Mouse (Mus musculus): ENCODE measurements around the gene Atn1. TPM values are rescaled to one million over a fixed set of nuclear protein-coding genes. Genes with fewer than 3 reads are reported as not detected.
"Not testable (repeated sequence)": the region's sequence is repeated elsewhere in the genome, so short reads cannot be mapped to it uniquely, and the experiment has no call there.

Gene Atn1
- total RNA-seq (2021) = 10 to 100 TPM; 44.0 to 56.4 TPM
- long read RNA-seq, experiment 1, partial matches to known transcripts = 9 of 12 reads
- long read RNA-seq, experiment 1, other reads (novel, unspliced or antisense) = 3 of 12 reads
- long read RNA-seq, experiment 2, full-length matches to known transcripts = 2 of 9 reads
- long read RNA-seq, experiment 2, partial matches to known transcripts = 6 of 9 reads
- long read RNA-seq, experiment 2, other reads (novel, unspliced or antisense) = 1 of 9 reads

- DNase-seq (ENCODE audit: low spot score) = peak; percentile 65
These were observed at the start of gene Atn1, which contains the start of gene Gm45234 for GRCm38 (mm10) chr6:124755831-124756595. Gene Atn1, minus strand, starts transcription at chr6:124756524. Gene Gm45234, minus strand, starts transcription at chr6:124756021.

DNA sequence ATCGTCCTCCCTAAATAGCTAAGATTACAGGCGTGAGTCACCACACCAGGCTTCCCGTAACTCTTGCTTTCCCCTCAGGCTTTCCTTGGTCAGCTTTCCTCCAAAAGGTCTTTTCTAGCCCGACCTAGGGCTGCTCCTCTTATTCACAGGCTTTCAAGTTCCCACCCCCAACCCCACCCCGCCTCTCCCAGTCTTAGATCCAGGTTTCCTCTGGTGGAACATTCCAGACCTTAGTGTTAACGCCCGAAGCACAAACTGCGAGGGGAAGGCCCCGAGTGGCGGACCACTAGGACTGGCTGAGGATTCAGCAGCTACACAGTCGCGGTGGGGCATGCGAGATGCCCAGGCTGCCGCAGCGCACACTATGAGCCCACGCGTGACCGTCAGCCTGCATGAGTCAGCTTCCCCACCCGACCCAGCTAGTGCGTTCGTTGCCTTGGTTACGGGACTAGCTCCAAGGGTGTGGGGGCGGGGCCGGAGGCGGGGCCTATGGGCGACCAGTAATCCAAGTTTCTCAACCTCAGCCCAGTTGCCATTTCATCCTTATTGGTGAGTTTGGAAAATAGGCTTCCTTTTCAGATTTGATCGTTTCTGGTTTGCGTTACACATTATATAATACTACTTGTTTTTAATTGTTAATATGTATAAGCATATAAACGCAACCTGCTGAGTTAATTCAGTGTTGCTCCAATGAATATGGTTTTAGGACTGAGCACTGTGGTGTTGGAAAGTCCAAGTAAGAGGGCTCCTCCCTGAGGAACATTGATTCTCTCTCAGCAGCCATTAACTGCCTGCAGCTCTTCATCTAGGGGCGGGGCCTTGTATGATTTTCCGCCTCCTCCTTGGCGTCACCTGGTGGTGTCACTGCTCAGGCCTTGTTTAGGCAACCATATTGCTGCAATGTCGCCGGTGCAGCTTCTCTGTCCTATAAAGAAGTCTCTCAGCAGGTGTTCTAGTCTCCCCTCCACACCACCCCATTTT, 49.3 kb upstream of the Atn1 start:
- DNase-seq (ENCODE audit: low spot score) = peak; percentile 95

- DNase-seq (ENCODE audit: low spot score) = no peak
These were observed 48.0 kb upstream of the Atn1 start for GRCm38 (mm10) chr6:124804341-124804740.

DNA sequence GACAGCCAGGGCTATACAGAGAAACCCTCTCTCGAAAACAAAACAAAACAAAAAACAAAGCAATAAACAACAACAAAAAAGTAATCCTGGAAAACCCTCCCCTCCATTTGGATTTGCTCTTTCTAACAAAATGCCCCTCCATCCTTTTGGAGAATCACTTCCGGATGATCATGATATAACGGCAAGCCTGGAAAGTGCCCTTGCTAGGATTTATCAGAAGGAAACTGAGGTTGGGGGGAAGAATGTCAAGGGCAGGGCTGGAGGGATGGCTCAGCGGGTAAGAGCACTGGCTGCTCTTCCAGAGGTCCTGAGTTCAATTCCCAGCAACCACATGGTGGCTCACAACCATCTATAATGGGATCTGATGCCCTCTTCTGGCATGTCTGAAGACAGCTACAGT, 47.4 kb upstream of the Atn1 start:
- not testable (repeated sequence) for DNase-seq (ENCODE audit: low spot score)

- no peak for DNase-seq (ENCODE audit: low spot score)
These were observed 46.7 kb upstream of the Atn1 start for GRCm38 (mm10) chr6:124803061-124803460.

DNA sequence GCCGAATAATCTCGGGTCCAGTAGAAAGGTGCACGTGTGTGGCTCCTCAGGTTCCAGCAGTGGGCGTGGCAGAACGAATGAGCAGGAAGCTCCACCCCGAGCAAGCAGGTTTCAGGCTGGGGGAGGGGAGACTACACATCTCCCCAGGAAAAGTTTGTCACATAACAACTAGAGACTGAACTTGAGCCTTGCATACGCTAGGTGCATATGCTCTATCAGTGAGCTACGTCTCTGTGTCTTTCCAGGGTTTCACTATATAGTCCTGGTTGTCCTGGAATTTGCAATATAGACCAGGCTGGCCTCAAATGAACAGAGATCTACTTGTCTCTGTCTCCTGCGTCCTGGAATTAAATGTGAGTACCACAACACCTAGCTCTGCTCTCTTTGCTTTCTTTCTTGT, 46.1 kb upstream of the Atn1 start:
- not testable (repeated sequence) for DNase-seq (ENCODE audit: low spot score)

- no peak for DNase-seq (ENCODE audit: low spot score)
These were observed 39.9 kb upstream of the Atn1 start for GRCm38 (mm10) chr6:124796200-124796599.

DNA sequence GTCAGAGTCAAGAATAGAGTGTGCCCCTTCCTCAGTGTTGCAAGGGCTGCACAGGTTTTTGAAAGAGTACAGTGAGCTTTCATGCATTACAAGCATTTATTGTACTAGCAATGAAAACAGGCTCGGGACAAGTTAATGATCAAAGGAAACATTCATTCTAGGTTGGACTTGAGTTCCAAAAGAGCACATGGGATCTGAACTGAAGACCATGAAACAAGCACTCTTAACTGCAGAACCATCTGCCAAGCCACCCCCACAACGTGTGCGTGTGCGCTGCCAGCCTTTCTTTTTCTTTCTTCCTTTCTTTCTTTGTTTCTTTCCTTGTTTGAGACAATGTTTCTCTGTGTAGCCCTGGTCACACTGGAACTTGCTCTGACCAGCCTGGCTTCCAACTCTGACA, 39.5 kb upstream of the Atn1 start:
- no peak for DNase-seq (ENCODE audit: low spot score)

GRCm38 (mm10) chr6:124791911-124792310, 35.6 kb upstream of the Atn1 start:
- DNase-seq (ENCODE audit: low spot score) = no peak

DNA sequence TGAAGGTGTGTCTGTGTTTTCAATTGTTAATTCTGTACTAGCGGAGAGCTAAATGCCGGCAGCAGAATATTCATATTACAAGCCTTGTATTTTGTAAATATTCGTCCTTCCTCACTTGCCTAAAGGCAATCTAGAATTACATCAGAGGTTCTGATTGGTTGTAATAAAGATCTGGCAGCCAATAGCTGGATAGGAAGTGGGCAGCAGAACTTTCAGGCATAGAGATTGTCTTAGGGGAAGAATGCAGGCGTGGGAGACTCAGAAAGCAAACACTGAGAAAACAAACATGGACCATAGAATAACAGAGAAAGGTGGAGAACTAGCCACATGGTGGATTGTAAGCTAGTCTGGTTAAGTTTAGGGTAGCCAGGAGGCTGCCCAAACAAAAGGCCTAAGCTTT, 33.8 kb upstream of the Atn1 start:
- DNase-seq (ENCODE audit: low spot score) = no peak

DNA sequence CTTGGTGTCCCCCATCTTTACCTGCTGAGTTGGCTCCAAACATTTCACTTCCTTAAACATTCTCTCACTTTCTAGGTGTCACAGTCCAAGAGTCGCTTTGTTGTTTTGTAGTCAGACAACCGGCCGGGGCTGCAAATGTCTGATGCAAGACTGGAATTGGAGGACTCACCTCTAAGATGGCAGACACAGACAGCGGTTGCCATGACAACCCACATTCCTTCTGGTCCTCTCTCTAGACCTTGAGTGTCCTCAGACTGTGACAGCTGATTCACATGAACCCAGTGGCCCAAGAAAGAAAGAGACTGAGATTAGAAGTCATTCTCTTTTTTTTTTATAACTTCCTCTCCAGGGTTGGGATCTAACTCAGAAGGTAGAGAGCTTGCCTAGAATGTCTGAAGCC, 33.2 kb upstream of the Atn1 start:
- no peak for DNase-seq (ENCODE audit: low spot score)

DNA sequence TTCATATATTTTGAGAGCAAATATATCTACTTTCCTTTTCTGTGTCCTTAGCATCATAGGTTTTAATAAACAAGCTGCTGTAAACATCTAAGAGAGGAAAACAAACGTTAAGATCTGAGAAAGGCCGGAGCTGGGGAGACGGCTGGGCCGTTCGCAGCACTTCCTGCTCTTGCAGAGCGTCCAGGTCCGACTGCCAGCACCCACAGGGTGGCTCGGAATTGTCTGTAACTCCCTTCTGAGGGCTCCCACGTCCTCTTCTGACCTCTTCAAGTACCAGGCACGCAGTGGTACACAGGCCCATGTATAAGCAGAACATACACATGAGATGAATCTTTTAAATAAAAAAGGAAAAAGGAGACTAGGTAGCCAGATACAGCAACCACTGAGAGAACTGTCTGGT, 31.4 kb upstream of the Atn1 start:
- no peak for DNase-seq (ENCODE audit: low spot score)

DNA sequence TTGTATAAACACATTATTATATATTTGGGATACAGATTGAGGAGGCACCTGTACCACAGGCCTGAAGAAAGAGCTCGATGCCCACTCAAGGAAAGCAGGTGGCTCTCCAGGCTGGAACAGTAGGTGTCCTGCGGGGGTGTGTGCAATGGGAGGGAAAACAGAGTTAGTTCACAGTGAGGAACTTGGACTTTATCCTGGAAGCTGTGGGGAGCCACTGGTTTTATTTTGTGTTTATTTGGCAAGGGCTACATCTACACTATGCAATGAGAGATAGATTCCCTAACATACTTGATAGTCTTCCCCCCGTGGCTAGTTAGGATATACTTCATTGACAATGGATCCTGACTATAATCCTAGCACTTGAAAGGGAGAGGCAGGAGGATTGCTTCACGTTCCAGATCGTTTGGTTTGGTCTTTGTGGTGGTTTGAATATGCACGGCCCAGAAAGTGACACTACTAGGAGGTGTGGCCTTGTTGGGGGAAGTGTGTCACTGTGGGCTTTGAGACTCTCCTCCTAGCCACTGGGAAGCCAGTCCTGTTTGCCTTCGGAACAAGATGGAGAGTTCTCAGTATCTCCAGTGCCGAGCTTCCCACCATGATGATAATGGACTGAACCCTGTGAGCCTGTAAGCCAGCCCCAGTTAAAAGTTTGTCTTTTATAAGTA, 30.6 kb upstream of the Atn1 start:
- no peak for DNase-seq (ENCODE audit: low spot score)

GRCm38 (mm10) chr6:124782436-124782835, 26.1 kb upstream of the Atn1 start:
- no peak for DNase-seq (ENCODE audit: low spot score)

DNA sequence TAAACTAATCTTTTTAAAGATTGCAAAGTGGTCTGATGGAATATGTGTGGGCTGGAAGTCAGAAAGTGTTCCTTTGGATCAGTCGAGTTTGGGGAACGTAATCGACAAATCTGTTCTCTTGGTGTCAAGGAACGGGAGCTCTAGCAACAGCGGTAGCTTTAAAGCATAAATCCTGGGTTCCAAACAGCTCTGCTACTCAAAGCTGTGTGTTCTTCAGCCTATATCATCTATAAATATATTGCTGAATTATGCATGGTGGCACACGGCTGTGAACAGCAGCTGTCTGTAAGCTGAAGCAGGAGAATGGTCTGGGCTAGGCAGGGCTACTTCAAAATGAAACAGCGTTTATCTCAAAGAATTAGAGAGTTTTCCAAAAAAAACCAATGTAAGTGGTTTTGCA, 24.6 kb upstream of the Atn1 start:
- no peak for DNase-seq (ENCODE audit: low spot score)

DNA sequence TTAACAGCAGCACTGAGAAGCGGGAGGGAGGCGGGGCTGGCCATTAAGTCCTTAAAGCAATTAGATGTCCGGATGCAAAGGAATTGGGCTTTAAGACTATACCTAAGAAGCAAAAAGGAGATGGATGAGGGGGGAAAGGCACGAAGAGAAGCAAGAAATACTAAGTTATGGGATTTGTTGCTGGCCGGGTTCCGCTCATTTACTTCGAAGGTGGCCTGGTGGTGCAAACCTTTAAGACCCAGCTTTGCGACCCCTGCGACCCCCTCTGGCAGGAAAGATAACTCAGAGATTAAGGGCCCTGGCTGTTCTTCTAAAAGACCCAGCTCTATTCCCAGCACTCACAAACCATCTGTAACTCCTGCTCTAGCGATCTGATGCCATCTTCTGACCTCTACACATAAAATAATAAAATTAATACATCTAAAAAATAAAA, 23.7 kb upstream of the Atn1 start:
- no peak for DNase-seq (ENCODE audit: low spot score)

DNA sequence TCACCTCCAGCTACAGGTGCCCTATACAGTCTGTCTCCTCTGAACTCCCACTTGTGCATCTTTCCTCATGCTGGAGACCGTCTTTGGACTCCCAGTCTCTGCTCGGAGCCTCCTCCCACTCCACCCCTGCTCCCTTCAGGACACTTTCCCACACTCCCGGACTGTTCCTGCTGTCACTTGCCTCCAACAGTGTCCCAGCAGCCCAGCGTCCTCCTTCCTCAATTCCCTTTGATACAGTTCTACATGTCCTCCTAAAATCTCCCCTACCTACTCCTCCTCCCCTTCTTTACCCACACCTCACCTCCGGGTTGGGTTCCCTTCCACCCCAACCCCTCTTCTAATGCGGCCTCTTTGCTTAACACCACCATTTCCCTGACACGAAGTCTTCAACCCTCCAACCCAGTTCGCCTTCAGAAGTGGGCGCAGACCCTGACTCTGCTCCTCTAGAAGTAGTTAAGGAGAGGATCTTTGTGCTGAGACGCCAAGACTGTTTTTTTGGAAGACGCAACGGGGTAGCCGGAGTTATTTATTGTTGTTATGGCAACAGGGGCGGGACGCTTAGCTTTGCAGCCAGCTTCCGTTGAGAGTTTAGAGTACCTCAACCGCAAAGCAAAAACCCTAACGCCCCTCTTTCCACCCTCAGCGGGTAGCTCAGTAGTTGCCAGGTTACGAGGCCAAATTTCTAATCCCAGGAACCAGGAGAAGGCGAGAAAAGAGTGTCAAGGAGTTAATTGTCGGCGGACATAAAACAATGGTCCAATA, 23.1 kb upstream of the Atn1 start, which contains the start of gene Lrrc23:
Gene Lrrc23 (minus strand): TSS at position 506 of the 762 bp plus-strand sequence.
- DNase-seq (ENCODE audit: low spot score) = peak; percentile 40

DNA sequence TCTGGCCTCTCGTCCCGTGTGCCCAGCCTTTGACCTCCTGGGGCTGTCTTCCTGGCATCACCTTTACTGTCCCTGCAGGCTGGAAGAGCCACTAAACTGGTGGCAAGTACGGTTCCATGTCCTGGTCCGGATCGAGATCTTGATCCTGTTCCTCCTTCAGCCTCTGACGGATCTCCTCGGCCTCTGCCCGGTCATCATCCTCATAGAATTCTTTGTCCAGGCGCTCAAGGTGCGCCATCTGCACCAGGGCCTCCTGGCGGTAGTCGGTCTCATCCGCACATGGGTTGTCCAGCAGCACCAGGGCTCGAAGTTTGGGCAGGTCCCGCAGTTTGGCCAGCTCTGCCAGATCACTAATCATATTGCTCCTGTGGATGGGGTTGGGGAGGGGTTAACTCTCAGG, 14.2 kb upstream of the Atn1 start:
- DNase-seq (ENCODE audit: low spot score) = no peak

DNA sequence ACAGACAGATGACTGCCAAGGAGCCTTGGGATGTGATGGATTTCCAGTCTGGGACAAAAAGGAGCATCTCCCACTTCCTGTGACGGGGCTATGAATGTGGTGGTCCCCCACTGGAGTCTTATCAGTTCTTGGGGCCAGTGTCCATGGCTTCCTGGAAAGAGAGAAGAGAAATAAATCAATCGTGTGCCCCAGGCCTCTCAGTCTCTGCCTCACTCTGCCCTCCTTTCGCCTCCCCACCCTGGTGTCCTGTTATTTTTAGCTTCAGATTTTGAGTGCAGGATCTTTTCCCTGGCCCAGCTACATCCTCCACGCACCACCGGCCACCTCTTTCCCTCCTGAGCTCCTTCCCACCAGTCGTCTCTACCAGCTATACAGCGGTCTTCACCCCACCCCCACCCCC, 13.7 kb upstream of the Atn1 start:
- no peak for DNase-seq (ENCODE audit: low spot score)

GRCm38 (mm10) chr6:124769101-124769765, 12.9 kb upstream of the Atn1 start, which contains the start of gene Eno2:
Gene Eno2, minus strand, starts transcription at chr6:124769673.
- no peak for DNase-seq (ENCODE audit: low spot score)

Measured in gastrocnemius, adult 18-20 months (tissue).